Mouse (Mus musculus) erythroblast, embryonic 14.5 days (primary cell): ENCODE measurements around the gene F13b. TPM values are rescaled to one million over a fixed set of nuclear protein-coding genes. Genes with fewer than 3 reads are reported as not detected.

Experiments
- H3K27me3 ChIP-seq: 2 replicates; pipeline ENCODE4 v1.6.1; 2012; ENCODE audit warnings: inconsistent platforms; ENCODE audit not compliant: control insufficient read depth
- H3K36me3 ChIP-seq: 2 replicates; pipeline ENCODE4 v1.6.1; 2012; ENCODE audit warnings: mild to moderate bottlenecking, inconsistent platforms; ENCODE audit not compliant: control insufficient read depth
- H3K4me1 ChIP-seq: 2 replicates; pipeline ENCODE4 v1.6.1; 2012; ENCODE audit warnings: inconsistent platforms; ENCODE audit not compliant: control insufficient read depth
- H3K4me3 ChIP-seq: replicated peaks from 2 replicates; pipeline ENCODE3; 2012; ENCODE audit warnings: moderate library complexity, mild to moderate bottlenecking, inconsistent platforms
- H3K9me3 ChIP-seq: 2 replicates; pipeline ENCODE4 v1.6.1; 2012; ENCODE audit warnings: low read length, inconsistent platforms, mixed read lengths; ENCODE audit not compliant: control insufficient read depth
- GATA1 ChIP-seq: IDR thresholded peaks from 2 replicates; pipeline ENCODE4 v1.6.1; 2012; ENCODE audit warnings: low read length, inconsistent platforms, mixed read lengths
- TAL1 ChIP-seq: IDR thresholded peaks from 3 replicates; pipeline ENCODE4 v1.6.1; 2012; ENCODE audit warnings: low read length, inconsistent platforms, mixed read lengths
- polyA plus RNA-seq: library from polyadenylated mRNA; stranded (reverse); fragments of >175 nt; gene quantifications from 2 replicates; pipeline ENCODE4 v1.2.3, GENCODE M21; 2012

Gene F13b
- polyA plus RNA-seq = not detected in 2 replicates

- no peak for TF ChIP-seq TAL1
- TF ChIP-seq GATA1 = no peak
- H3K36me3 ChIP-seq = peaks cover 3% of the 10 kb centered on the region
- no peaks in the 10 kb centered on the region for H3K27me3 ChIP-seq
- no peak within 1 kb of the TSS for H3K4me3 ChIP-seq
- no peaks in the 10 kb centered on the region for H3K4me1 ChIP-seq
- H3K9me3 ChIP-seq = no peaks in the 10 kb centered on the region
Observed at GRCm38 (mm10) chr1:139501258-139501752, at the start of gene F13b. Gene F13b, plus strand, starts transcription at chr1:139501702.

GRCm38 (mm10) chr1:139454340-139455225 is 46.9 kb upstream of the F13b start, which contains the start of gene Aspm:
Gene Aspm, plus strand, starts transcription at chr1:139454772.
- Histone ChIP-seq H3K4me1 (peaks cover 38% of the 10 kb centered on the region), H3K9me3 (no peaks in the 10 kb centered on the region), H3K36me3 (peaks cover 36% of the 10 kb centered on the region), H3K27me3 (no peaks in the 10 kb centered on the region), H3K4me3 (peak within 1 kb of the TSS; percentile 74)
- TF ChIP-seq GATA1 (no peak), TAL1 (no peak)

GRCm38 (mm10) chr1:139455226-139455869 is 46.2 kb upstream of the F13b start:
- Histone ChIP-seq H3K9me3 (no peaks in the 10 kb centered on the region), H3K4me3 (peak overlapping the region; percentile 74), H3K27me3 (no peaks in the 10 kb centered on the region), H3K4me1 (peaks cover 42% of the 10 kb centered on the region), H3K36me3 (peaks cover 44% of the 10 kb centered on the region)
- TF ChIP-seq GATA1 (no peak), TAL1 (no peak)

GRCm38 (mm10) chr1:139460807-139461206 is 40.7 kb upstream of the F13b start:
- H3K4me1 ChIP-seq = peaks cover 43% of the 10 kb centered on the region

GRCm38 (mm10) chr1:139465936-139466335 is 35.6 kb upstream of the F13b start:
- H3K27me3 ChIP-seq = no peaks in the 10 kb centered on the region
- peaks cover 14% of the 10 kb centered on the region for H3K4me1 ChIP-seq
- no peaks in the 10 kb centered on the region for H3K9me3 ChIP-seq
- H3K36me3 ChIP-seq = peaks cover 98% of the 10 kb centered on the region
- no peak overlapping the region for H3K4me3 ChIP-seq
- TF ChIP-seq TAL1 (no peak), GATA1 (no peak)

More at GRCm38 (mm10) chr1:139460807-139461206, 40.7 kb upstream of the F13b start:
- H3K9me3 ChIP-seq = no peaks in the 10 kb centered on the region
- no peaks in the 10 kb centered on the region for H3K27me3 ChIP-seq
- TF ChIP-seq GATA1 = no peak
- TF ChIP-seq TAL1 = no peak
- peak overlapping the region; percentile 38 for H3K4me3 ChIP-seq
- H3K36me3 ChIP-seq = peaks cover 98% of the 10 kb centered on the region

DNA sequence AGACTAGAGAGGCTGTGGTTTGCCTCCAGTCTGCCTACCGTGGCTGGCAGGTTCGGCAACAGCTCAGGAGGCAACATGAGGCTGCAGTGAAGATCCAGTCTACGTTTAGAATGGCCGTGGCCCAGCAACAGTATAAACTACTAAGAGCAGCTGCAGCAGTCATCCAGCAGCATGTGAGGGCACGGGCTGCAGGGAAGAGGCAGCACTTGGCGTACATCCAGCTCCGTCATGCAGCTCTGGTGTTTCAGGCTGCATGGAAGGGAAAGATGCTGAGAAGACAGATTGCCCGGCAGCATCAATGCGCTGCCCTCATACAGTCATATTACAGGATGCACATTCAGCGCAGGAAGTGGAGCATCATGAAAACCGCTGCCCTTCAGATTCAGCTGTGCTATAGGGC is 22.6 kb upstream of the F13b start:
- no peak overlapping the region for H3K4me3 ChIP-seq
- H3K36me3 ChIP-seq = peaks cover 100% of the 10 kb centered on the region
- H3K9me3 ChIP-seq = no peaks in the 10 kb centered on the region
- H3K27me3 ChIP-seq = no peaks in the 10 kb centered on the region
- TF ChIP-seq GATA1 (no peak), TAL1 (no peak)
- H3K4me1 ChIP-seq = no peaks in the 10 kb centered on the region

DNA sequence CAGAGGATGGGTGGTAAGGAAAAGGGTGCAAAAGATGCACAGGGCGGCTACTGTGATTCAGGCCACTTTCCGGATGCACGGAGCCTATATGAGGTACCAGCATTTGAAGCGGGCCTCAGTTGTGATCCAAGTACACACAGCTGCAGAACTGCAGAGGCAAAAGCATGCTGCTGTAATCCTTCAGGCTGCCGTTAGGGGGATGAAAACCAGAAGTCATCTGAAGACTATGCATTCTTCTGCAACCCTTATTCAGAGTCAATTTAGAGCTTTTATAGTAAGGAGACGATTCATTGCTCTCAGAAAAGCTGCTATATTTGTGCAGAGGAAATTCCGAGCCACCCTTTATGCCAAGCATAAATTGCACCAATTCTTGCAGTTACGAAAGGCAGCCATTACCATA is 21.3 kb upstream of the F13b start:
- Histone ChIP-seq H3K36me3 (peaks cover 100% of the 10 kb centered on the region), H3K27me3 (no peaks in the 10 kb centered on the region), H3K9me3 (no peaks in the 10 kb centered on the region), H3K4me3 (no peak overlapping the region), H3K4me1 (no peaks in the 10 kb centered on the region)
- TF ChIP-seq GATA1 (no peak), TAL1 (no peak)

GRCm38 (mm10) chr1:139481146-139481545 is 20.4 kb upstream of the F13b start:
- TF ChIP-seq GATA1 = no peak
- TF ChIP-seq TAL1 = no peak
- Histone ChIP-seq H3K27me3 (no peaks in the 10 kb centered on the region), H3K9me3 (no peaks in the 10 kb centered on the region)

GRCm38 (mm10) chr1:139494630-139495029 is 6.9 kb upstream of the F13b start:
- Histone ChIP-seq H3K9me3 (no peaks in the 10 kb centered on the region), H3K27me3 (no peaks in the 10 kb centered on the region), H3K4me3 (no peak overlapping the region), H3K36me3 (peaks cover 69% of the 10 kb centered on the region), H3K4me1 (no peaks in the 10 kb centered on the region)
- TF ChIP-seq TAL1 (no peak), GATA1 (no peak)

More at GRCm38 (mm10) chr1:139481146-139481545, 20.4 kb upstream of the F13b start:
- peaks cover 100% of the 10 kb centered on the region for H3K36me3 ChIP-seq
- no peak overlapping the region for H3K4me3 ChIP-seq
- H3K4me1 ChIP-seq = no peaks in the 10 kb centered on the region
